In genomic region chr7:44496771-44497109, GRCm38 (mm10) we compare ENCODE assay signal across 8 mouse cellular contexts. TPM values are rescaled to one million over a fixed set of nuclear protein-coding genes. Genes with fewer than 3 reads are reported as not detected.
DNase-seq lines count a peak whose midpoint lies in the region; ATAC-seq and TF ChIP-seq lines count a peak whose summit lies in the region.

No protein-coding gene starts in this region.

- H3K4me1 ChIP-seq in kidney, embryonic 15.5 days = peaks cover 22% of the 10 kb centered on the region
- peaks cover 12% of the 10 kb centered on the region for H3K4me1 ChIP-seq in bone marrow macrophage, adult 2 months (ENCODE audit: control insufficient read depth, insufficient read depth, low read length)
- peaks cover 31% of the 10 kb centered on the region for H3K4me1 ChIP-seq in hindbrain, embryonic 13.5 days (replicated peaks)
- H3K4me1 ChIP-seq in midbrain, embryonic 13.5 days (replicated peaks) = peaks cover 36% of the 10 kb centered on the region

- peak overlapping the region; percentile 95 for H3K4me2 ChIP-seq in kidney, embryonic 15.5 days
- peak overlapping the region; percentile 85 for H3K4me2 ChIP-seq in hindbrain, embryonic 13.5 days
- peak overlapping the region; percentile 84 for H3K4me2 ChIP-seq in midbrain, embryonic 13.5 days (replicated peaks)

- ATAC-seq in kidney, embryonic 15.5 days (replicated peaks; ENCODE audit: low FRiP score) = no peak; the same call in 1 of the 2 replicates
- ATAC-seq in hindbrain, embryonic 13.5 days (ENCODE audit: low FRiP score) = no peak
- ATAC-seq in midbrain, embryonic 13.5 days = no peak

- H3K36me3 ChIP-seq in kidney, embryonic 15.5 days = peaks cover 25% of the 10 kb centered on the region
- H3K36me3 ChIP-seq in hindbrain, embryonic 13.5 days = peaks cover 26% of the 10 kb centered on the region
- H3K36me3 ChIP-seq in midbrain, embryonic 13.5 days = peaks cover 28% of the 10 kb centered on the region

- H3K4me3 ChIP-seq in kidney, embryonic 15.5 days (replicated peaks) = peak overlapping the region; percentile 81
- peak overlapping the region; percentile 88 for H3K4me3 ChIP-seq in bone marrow macrophage, adult 2 months (ENCODE audit: insufficient read depth, low read length)
- peak overlapping the region; percentile 76 for H3K4me3 ChIP-seq in hindbrain, embryonic 13.5 days
- peak overlapping the region; percentile 75 for H3K4me3 ChIP-seq in midbrain, embryonic 13.5 days (replicated peaks)

- no peak for TF ChIP-seq CTCF in bone marrow macrophage, adult 2 months (IDR thresholded peaks at IDR 0.05; ENCODE audit: low read depth, low read length)

- DNase-seq in kidney, postnatal 36 days = no peak
- no peak for DNase-seq in cerebellum, postnatal 36 days
- no peak for DNase-seq in spleen, postnatal 14 days (ENCODE audit: low spot score in 2 of 2)
- no peak for DNase-seq in kidney, postnatal 4 days

- 2% methylated on average over 20 of the region's 26 CpGs for WGBS in kidney, embryonic 15.5 days
- under 1% methylated on average over 25 of the region's 26 CpGs for WGBS in hindbrain, embryonic 13.5 days
- WGBS in midbrain, embryonic 13.5 days = under 1% methylated on average over 26 of the region's 26 CpGs

- no peak for TF ChIP-seq POLR2A in bone marrow macrophage, adult 2 months (IDR thresholded peaks at IDR 0.05; ENCODE audit: borderline replicate concordance, low read depth, low read length)

- H3K9me3 ChIP-seq in kidney, embryonic 15.5 days (replicated peaks) = no peaks in the 10 kb centered on the region
- no peaks in the 10 kb centered on the region for H3K9me3 ChIP-seq in hindbrain, embryonic 13.5 days
- H3K9me3 ChIP-seq in midbrain, embryonic 13.5 days = no peaks in the 10 kb centered on the region

- peaks cover 5% of the 10 kb centered on the region; the same call in 1 of the 2 replicates for H3K27me3 ChIP-seq in kidney, embryonic 15.5 days
- H3K27me3 ChIP-seq in hindbrain, embryonic 13.5 days = 0 out of 2 replicates have a peak, but pooled peaks cover 8% of the 10 kb centered on the region
- no peaks in the 10 kb centered on the region for H3K27me3 ChIP-seq in midbrain, embryonic 13.5 days

- peak overlapping the region; percentile 98 for H3K27ac ChIP-seq in kidney, embryonic 15.5 days
- 0 out of 2 replicates have a peak overlapping the region, but pooled peaks have one; percentile 22 for H3K27ac ChIP-seq in bone marrow macrophage, adult 2 months (ENCODE audit: insufficient read depth, low read depth, low read length)
- peak overlapping the region; percentile 99 for H3K27ac ChIP-seq in hindbrain, embryonic 13.5 days
- H3K27ac ChIP-seq in midbrain, embryonic 13.5 days = peak overlapping the region; percentile 98

- H3K9ac ChIP-seq in kidney, embryonic 15.5 days = peak overlapping the region; percentile 86
- peak overlapping the region; percentile 93 for H3K9ac ChIP-seq in hindbrain, embryonic 13.5 days
- peak overlapping the region; percentile 91 for H3K9ac ChIP-seq in midbrain, embryonic 13.5 days (replicated peaks)

RNA-seq across cellular contexts. Expression of gene Fam71e1, which starts 0.4 kb away (rescaled TPM):
- polyA plus RNA-seq in kidney, embryonic 15.5 days (2015; fragmentation: Nextera tagmentation; extraction: Ambion mirVana) = 14.3 and 16.5 TPM in 2 replicates
- polyA plus RNA-seq in bone marrow macrophage, adult 2 months (2012; ENCODE audit: insufficient read depth, insufficient read length, missing spikeins) = 2.1 and 2.9 TPM in 2 replicates
- 32.2 and 37.4 TPM in 2 replicates for polyA plus RNA-seq in hindbrain, embryonic 13.5 days (2015; fragmentation: Nextera tagmentation; extraction: Ambion mirVana)
- 43.0 and 46.1 TPM in 2 replicates for polyA plus RNA-seq in midbrain, embryonic 13.5 days (2015; fragmentation: Nextera tagmentation; extraction: Ambion mirVana)

RNA-seq across cellular contexts. Expression of gene Emc10, which starts 0.4 kb away (rescaled TPM):
- 113 and 120 TPM in 2 replicates for polyA plus RNA-seq in kidney, embryonic 15.5 days (2015; fragmentation: Nextera tagmentation; extraction: Ambion mirVana)
- 82.1 and 89.3 TPM in 2 replicates for polyA plus RNA-seq in bone marrow macrophage, adult 2 months (2012; ENCODE audit: insufficient read depth, insufficient read length, missing spikeins)
- polyA plus RNA-seq in hindbrain, embryonic 13.5 days (2015; fragmentation: Nextera tagmentation; extraction: Ambion mirVana) = 121 and 126 TPM in 2 replicates
- 118 and 129 TPM in 2 replicates for polyA plus RNA-seq in midbrain, embryonic 13.5 days (2015; fragmentation: Nextera tagmentation; extraction: Ambion mirVana)

RNA-seq across cellular contexts. Expression of gene Mybpc2, which starts 27.7 kb away (rescaled TPM):
- polyA plus RNA-seq in kidney, embryonic 15.5 days (2015; fragmentation: Nextera tagmentation; extraction: Ambion mirVana) = 0.16 and 0.27 TPM in 2 replicates
- not detected in 2 replicates for polyA plus RNA-seq in bone marrow macrophage, adult 2 months (2012; ENCODE audit: insufficient read depth, insufficient read length, missing spikeins)
- polyA plus RNA-seq in hindbrain, embryonic 13.5 days (2015; fragmentation: Nextera tagmentation; extraction: Ambion mirVana) = 0.08 and 0.18 TPM in 2 replicates
- 0.16 and 0.23 TPM in 2 replicates for polyA plus RNA-seq in midbrain, embryonic 13.5 days (2015; fragmentation: Nextera tagmentation; extraction: Ambion mirVana)

RNA-seq across cellular contexts. Expression of gene Josd2, which starts 29.0 kb away (rescaled TPM):
- 72.5 and 78.9 TPM in 2 replicates for polyA plus RNA-seq in kidney, embryonic 15.5 days (2015; fragmentation: Nextera tagmentation; extraction: Ambion mirVana)
- polyA plus RNA-seq in bone marrow macrophage, adult 2 months (2012; ENCODE audit: insufficient read depth, insufficient read length, missing spikeins) = 46.7 and 51.3 TPM in 2 replicates
- polyA plus RNA-seq in hindbrain, embryonic 13.5 days (2015; fragmentation: Nextera tagmentation; extraction: Ambion mirVana) = 45.8 and 46.2 TPM in 2 replicates
- 41.6 and 44.8 TPM in 2 replicates for polyA plus RNA-seq in midbrain, embryonic 13.5 days (2015; fragmentation: Nextera tagmentation; extraction: Ambion mirVana)

RNA-seq across cellular contexts. Expression of gene Aspdh, which starts 31.5 kb away (rescaled TPM):
- 3.2 and 3.9 TPM in 2 replicates for polyA plus RNA-seq in kidney, embryonic 15.5 days (2015; fragmentation: Nextera tagmentation; extraction: Ambion mirVana)
- polyA plus RNA-seq in bone marrow macrophage, adult 2 months (2012; ENCODE audit: insufficient read depth, insufficient read length, missing spikeins) = not detected in 2 replicates
- 5.6 and 6.5 TPM in 2 replicates for polyA plus RNA-seq in hindbrain, embryonic 13.5 days (2015; fragmentation: Nextera tagmentation; extraction: Ambion mirVana)
- 8.6 and 10.8 TPM in 2 replicates for polyA plus RNA-seq in midbrain, embryonic 13.5 days (2015; fragmentation: Nextera tagmentation; extraction: Ambion mirVana)

Comparison
In these comparisons a context has a peak if more than half of its experiments do, and no peak if none do; other contexts are left out.
1. H3K27ac ChIP-seq: peak in every context shown above with its lines; median percentile 99 in hindbrain, embryonic 13.5 days; 98 in kidney, embryonic 15.5 days; 98 in midbrain, embryonic 13.5 days; 22 in bone marrow macrophage, adult 2 months.